Mouse (Mus musculus): ENCODE data around the gene Coasy. TPM values are rescaled to one million over a fixed set of nuclear protein-coding genes. Genes with fewer than 3 reads are reported as not detected.
"Not testable (repeated sequence)": the region's sequence is repeated elsewhere in the genome, so short reads cannot be mapped to it uniquely, and the experiment has no call there.

The Coasy gene
- polyA plus RNA-seq, 1 experiment = 34.4 TPM

DNA sequence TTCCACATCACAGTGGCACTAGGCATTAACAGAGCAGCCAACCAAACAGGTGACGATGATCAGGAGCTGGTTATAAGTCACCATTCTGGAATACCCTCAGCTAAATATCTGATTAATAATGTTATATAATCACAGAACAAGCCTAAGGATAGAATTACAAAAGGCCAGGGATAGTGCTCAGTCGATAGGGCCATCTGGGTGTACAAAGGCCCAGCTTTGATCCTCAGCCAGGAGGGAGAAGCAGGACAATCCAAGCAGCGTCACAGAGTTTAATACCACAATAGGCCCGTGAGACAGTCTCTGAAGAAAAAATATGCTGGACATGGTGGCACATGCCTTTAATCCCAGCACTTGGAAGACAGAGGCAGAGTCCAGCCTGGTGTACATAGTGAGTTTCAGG, 27.0 kb downstream of the Coasy start:
- H3K27ac ChIP-seq (ENCODE audit: insufficient read depth, low read length) = no peak overlapping the region
- peaks cover 5% of the 10 kb centered on the region; the same call in 1 of the 2 replicates for H3K4me1 ChIP-seq (ENCODE audit: control insufficient read depth, insufficient read depth, low read length)
- TF ChIP-seq POLR2A (IDR thresholded peaks at IDR 0.05; ENCODE audit: extremely low read depth, insufficient read depth, low read length) (no peak), CTCF (IDR thresholded peaks at IDR 0.05; ENCODE audit: extremely low read depth, insufficient read depth, low read length) (no peak)
- H3K4me3 ChIP-seq (ENCODE audit: insufficient read depth, low read length) = no peak overlapping the region

GRCm38 (mm10) chr11:101110708-101111107, 28.3 kb downstream of the Coasy start:
- TF ChIP-seq CTCF (IDR thresholded peaks at IDR 0.05; ENCODE audit: extremely low read depth, insufficient read depth, low read length) = no peak
- TF ChIP-seq POLR2A (IDR thresholded peaks at IDR 0.05; ENCODE audit: extremely low read depth, insufficient read depth, low read length) = no peak
- H3K4me3 ChIP-seq (ENCODE audit: insufficient read depth, low read length) = no peak overlapping the region
- peaks cover 5% of the 10 kb centered on the region; the same call in 1 of the 2 replicates for H3K4me1 ChIP-seq (ENCODE audit: control insufficient read depth, insufficient read depth, low read length)
- H3K27ac ChIP-seq (ENCODE audit: insufficient read depth, low read length) = no peak overlapping the region

DNA sequence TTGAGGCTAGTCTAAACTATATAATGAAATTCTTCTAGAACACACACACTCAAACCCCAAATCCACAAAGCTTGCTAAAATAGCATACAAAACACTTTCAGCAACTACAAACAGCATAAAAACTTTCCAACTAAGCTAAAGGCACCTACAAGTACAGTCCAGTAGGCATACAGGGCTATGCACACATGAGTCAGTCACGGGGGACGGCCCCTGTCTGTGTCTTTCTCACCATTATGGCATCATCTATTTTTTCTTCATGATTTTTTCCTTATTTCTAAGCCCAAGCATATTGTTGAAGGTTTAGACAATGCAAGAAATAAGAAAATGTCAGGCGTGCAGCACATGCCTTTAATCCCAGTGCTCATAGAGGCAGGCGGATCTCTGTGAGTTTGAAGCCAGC, 28.8 kb downstream of the Coasy start:
- Histone ChIP-seq H3K4me3 (ENCODE audit: insufficient read depth, low read length) (no peak overlapping the region), H3K4me1 (ENCODE audit: control insufficient read depth, insufficient read depth, low read length) (peaks cover 5% of the 10 kb centered on the region; the same call in 1 of the 2 replicates)
- TF ChIP-seq POLR2A (IDR thresholded peaks at IDR 0.05; ENCODE audit: extremely low read depth, insufficient read depth, low read length) (no peak), CTCF (IDR thresholded peaks at IDR 0.05; ENCODE audit: extremely low read depth, insufficient read depth, low read length) (no peak)

GRCm38 (mm10) chr11:101112186-101112585, 29.8 kb downstream of the Coasy start:
- Histone ChIP-seq H3K4me1 (ENCODE audit: control insufficient read depth, insufficient read depth, low read length) (peaks cover 5% of the 10 kb centered on the region; the same call in 1 of the 2 replicates), H3K27ac (ENCODE audit: insufficient read depth, low read length) (no peak overlapping the region), H3K4me3 (ENCODE audit: insufficient read depth, low read length) (no peak overlapping the region)
- TF ChIP-seq POLR2A (IDR thresholded peaks at IDR 0.05; ENCODE audit: extremely low read depth, insufficient read depth, low read length) = no peak
- TF ChIP-seq CTCF (IDR thresholded peaks at IDR 0.05; ENCODE audit: extremely low read depth, insufficient read depth, low read length) = no peak

More for the DNA sequence above, 28.8 kb downstream of the Coasy start:
- no peak overlapping the region for H3K27ac ChIP-seq (ENCODE audit: insufficient read depth, low read length)

- Histone ChIP-seq H3K4me3 (ENCODE audit: insufficient read depth, low read length) (no peak overlapping the region), H3K27ac (ENCODE audit: insufficient read depth, low read length) (peak overlapping the region; percentile 78), H3K4me1 (ENCODE audit: control insufficient read depth, insufficient read depth, low read length) (peaks cover 6% of the 10 kb centered on the region; the same call in 1 of the 2 replicates)
- TF ChIP-seq CTCF (IDR thresholded peaks at IDR 0.05; ENCODE audit: extremely low read depth, insufficient read depth, low read length) (no peak), POLR2A (IDR thresholded peaks at IDR 0.05; ENCODE audit: extremely low read depth, insufficient read depth, low read length) (no peak)
Observed at GRCm38 (mm10) chr11:101115564-101115963, 33.2 kb downstream of the Coasy start.

GRCm38 (mm10) chr11:101118105-101118504, 35.7 kb downstream of the Coasy start:
- Histone ChIP-seq H3K4me3 (ENCODE audit: insufficient read depth, low read length) (peak overlapping the region; percentile 7; the same call in 1 of the 2 replicates), H3K4me1 (ENCODE audit: control insufficient read depth, insufficient read depth, low read length) (peaks cover 5% of the 10 kb centered on the region; the same call in 1 of the 2 replicates), H3K27ac (ENCODE audit: insufficient read depth, low read length) (no peak overlapping the region)
- no peak for TF ChIP-seq CTCF (IDR thresholded peaks at IDR 0.05; ENCODE audit: extremely low read depth, insufficient read depth, low read length)
- no peak for TF ChIP-seq POLR2A (IDR thresholded peaks at IDR 0.05; ENCODE audit: extremely low read depth, insufficient read depth, low read length)

GRCm38 (mm10) chr11:101119131-101119760, 36.9 kb downstream of the Coasy start:
- TF ChIP-seq POLR2A (IDR thresholded peaks at IDR 0.05; ENCODE audit: extremely low read depth, insufficient read depth, low read length) = no peak
- TF ChIP-seq CTCF (IDR thresholded peaks at IDR 0.05; ENCODE audit: extremely low read depth, insufficient read depth, low read length) = no peak
- H3K4me3 ChIP-seq (ENCODE audit: insufficient read depth, low read length) = peak overlapping the region; percentile 52
- H3K4me1 ChIP-seq (ENCODE audit: control insufficient read depth, insufficient read depth, low read length) = peaks cover 4% of the 10 kb centered on the region; the same call in 1 of the 2 replicates
- peak overlapping the region; percentile 69 for H3K27ac ChIP-seq (ENCODE audit: insufficient read depth, low read length)

GRCm38 (mm10) chr11:101119761-101120544, 37.6 kb downstream of the Coasy start, which contains the start of the genes Retreg3 and Tubg1:
Gene Retreg3 (minus strand): TSS chr11:101119893.
Gene Tubg1 (plus strand): TSS chr11:101119938.
- Histone ChIP-seq H3K4me1 (ENCODE audit: control insufficient read depth, insufficient read depth, low read length) (peaks cover 4% of the 10 kb centered on the region; the same call in 1 of the 2 replicates), H3K4me3 (ENCODE audit: insufficient read depth, low read length) (peak within 1 kb of the TSS; percentile 52), H3K27ac (ENCODE audit: insufficient read depth, low read length) (peak within 1 kb of the TSS; percentile 69)
- TF ChIP-seq CTCF (IDR thresholded peaks at IDR 0.05; ENCODE audit: extremely low read depth, insufficient read depth, low read length) = no peak
- peak; percentile 90 for TF ChIP-seq POLR2A (IDR thresholded peaks at IDR 0.05; ENCODE audit: extremely low read depth, insufficient read depth, low read length)

DNA sequence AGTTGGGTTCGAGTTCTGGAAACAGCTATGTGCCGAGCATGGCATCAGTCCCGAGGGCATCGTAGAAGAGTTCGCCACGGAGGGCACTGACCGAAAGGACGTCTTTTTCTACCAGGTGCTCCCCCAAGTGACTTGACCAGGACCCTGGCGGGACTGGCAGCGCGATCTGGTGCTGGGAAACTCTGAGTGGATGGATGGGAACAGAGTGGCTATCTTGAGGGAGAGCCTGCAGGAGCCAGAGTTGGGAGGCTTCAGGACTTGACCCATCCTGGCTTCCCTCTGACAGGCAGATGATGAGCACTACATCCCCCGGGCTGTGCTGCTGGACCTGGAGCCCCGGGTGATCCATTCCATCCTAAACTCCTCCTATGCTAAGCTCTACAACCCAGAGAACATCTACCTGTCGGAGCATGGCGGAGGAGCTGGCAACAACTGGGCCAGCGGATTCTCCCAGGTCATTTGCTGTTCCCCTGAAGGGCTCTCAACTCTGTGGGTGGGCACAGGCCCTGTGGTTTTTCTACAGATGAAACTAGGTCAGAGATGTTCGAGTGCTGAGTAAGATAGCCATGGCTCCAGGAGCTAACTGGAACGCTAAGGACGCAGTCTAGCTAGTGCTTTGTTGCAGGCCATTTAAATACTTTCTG, 38.3 kb downstream of the Coasy start:
- TF ChIP-seq POLR2A (IDR thresholded peaks at IDR 0.05; ENCODE audit: extremely low read depth, insufficient read depth, low read length) (no peak), CTCF (IDR thresholded peaks at IDR 0.05; ENCODE audit: extremely low read depth, insufficient read depth, low read length) (no peak)
- Histone ChIP-seq H3K4me3 (ENCODE audit: insufficient read depth, low read length) (peak overlapping the region; percentile 52), H3K27ac (ENCODE audit: insufficient read depth, low read length) (0 out of 2 replicates have a peak overlapping the region, but pooled peaks have one; percentile 3), H3K4me1 (ENCODE audit: control insufficient read depth, insufficient read depth, low read length) (peaks cover 4% of the 10 kb centered on the region; the same call in 1 of the 2 replicates)

- not testable (repeated sequence) for H3K4me3 ChIP-seq (ENCODE audit: insufficient read depth, low read length); H3K27ac ChIP-seq (ENCODE audit: insufficient read depth, low read length); H3K4me1 ChIP-seq (ENCODE audit: control insufficient read depth, insufficient read depth, low read length)
Observed at GRCm38 (mm10) chr11:101124494-101124893, 42.1 kb downstream of the Coasy start.

GRCm38 (mm10) chr11:101125008-101125407, 42.6 kb downstream of the Coasy start:
- H3K27ac ChIP-seq (ENCODE audit: insufficient read depth, low read length); H3K4me1 ChIP-seq (ENCODE audit: control insufficient read depth, insufficient read depth, low read length); H3K4me3 ChIP-seq (ENCODE audit: insufficient read depth, low read length): not testable (repeated sequence)
